Mouse (Mus musculus): ENCODE data around the gene Stx11.

DNA sequence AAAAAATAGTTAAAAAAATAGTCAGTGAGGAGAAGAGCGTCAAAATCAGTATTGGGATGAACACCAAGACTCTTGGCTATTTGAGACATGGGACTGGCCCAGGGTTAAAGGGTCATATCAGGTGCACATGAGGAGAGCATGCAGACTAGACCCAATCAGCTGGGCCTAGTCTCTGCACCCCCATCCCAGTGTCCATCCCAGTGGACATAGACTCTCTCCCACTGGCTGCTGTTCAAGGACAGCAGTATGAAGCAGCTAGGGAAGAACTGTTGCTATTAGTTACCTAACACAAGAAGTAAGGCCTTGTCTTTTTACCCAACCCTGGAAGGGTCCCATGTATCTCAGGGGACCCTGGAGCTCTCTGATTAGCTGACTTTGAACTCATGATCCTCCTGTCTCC is 49.9 kb downstream of the Stx11 start:
- TF ChIP-seq CTCF (IDR thresholded peaks at IDR 0.05; ENCODE audit: insufficient read depth, low read depth, low read length) = no peak
- no peak for TF ChIP-seq POLR2A (IDR thresholded peaks at IDR 0.05; ENCODE audit: insufficient read depth, low read depth, low read length)

Data from olfactory bulb, adult 2 months (tissue).